Mouse (Mus musculus) granulocyte monocyte progenitor cell, adult 5-6 weeks (primary cell): ENCODE results near the gene Gm609. TPM values are rescaled to one million over a fixed set of nuclear protein-coding genes. Genes with fewer than 3 reads are reported as not detected.

Source experiments
- ATAC-seq: replicated peaks from 2 replicates; pipeline ENCODE4 v1.8.0; 2016; ENCODE audit warnings: mild to moderate bottlenecking, moderate TSS enrichment, inconsistent platforms; ENCODE audit not compliant: poor library complexity, severe bottlenecking
- total RNA-seq, 2 experiments: library from RNA; stranded (forward) in 1 of 2; stranded (reverse) in 1 of 2; fragments of 200-712, 200-1000 nt in 1 of 2; fragments of >200 nt in 1 of 2; fragmentation: Nextera tagmentation in 1 of 2; gene quantifications; 2 replicates each; pipeline ENCODE4 v1.2.3; 2014 to 2017

The Gm609 gene
- total RNA-seq, 2 experiments from 2014 or later: not detected

DNA sequence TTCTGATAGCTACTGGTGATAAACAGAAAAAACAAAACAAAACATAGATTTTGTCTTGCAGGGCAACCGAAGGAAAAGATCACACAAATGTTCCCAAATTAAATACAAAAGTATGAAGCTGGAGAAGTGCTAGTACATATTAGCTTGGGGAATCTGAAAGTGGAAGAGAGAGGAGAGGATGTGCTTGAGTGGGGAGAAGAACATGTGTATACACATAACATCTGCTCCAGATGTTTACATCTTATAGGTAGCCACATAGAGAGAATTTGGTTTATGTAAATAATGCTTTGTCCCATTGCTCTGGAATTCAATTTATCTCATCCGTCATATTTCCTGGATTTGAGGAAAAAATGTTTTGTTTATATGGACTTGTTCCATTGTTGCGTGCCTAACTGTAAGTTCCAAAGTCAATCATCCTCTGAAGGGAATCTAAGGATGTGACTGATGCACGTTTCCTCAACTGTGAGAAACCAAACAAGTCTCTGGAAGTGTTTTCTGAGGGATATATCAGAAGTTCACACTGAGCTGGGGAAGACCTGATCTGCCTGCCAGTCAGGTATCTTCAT, 129.2 kb downstream of the Gm609 start:
- no peak for ATAC-seq

Other genes starting within 250 kb of the Gm609 start
- gene Cd200, start 83.9 kb downstream of the Gm609 start, total RNA-seq (2014; fragmentation: Nextera tagmentation): not detected in 2 replicates
- not detected in 2 replicates for gene Cd200, start 83.9 kb downstream of the Gm609 start, total RNA-seq (2017)
- gene Gm17783, start 39.1 kb upstream of the Gm609 start, total RNA-seq (2014; fragmentation: Nextera tagmentation): not detected in 2 replicates
- not detected in 2 replicates for gene Gm17783, start 39.1 kb upstream of the Gm609 start, total RNA-seq (2017)
- not detected in 2 replicates for gene Slc9c1, start 42.3 kb upstream of the Gm609 start, total RNA-seq (2014; fragmentation: Nextera tagmentation)
- gene Slc9c1, start 42.3 kb upstream of the Gm609 start, total RNA-seq (2017): not detected in 2 replicates
- not detected in 2 replicates for gene Gcsam, start 117.4 kb upstream of the Gm609 start, total RNA-seq (2014; fragmentation: Nextera tagmentation)
- 0.04 TPM in 1 of 2 replicates, not detected in the other for gene Gcsam, start 117.4 kb upstream of the Gm609 start, total RNA-seq (2017)
- gene BC016579, start 161.1 kb upstream of the Gm609 start, total RNA-seq (2014; fragmentation: Nextera tagmentation): 2.7 TPM in 1 of 2 replicates, not detected in the other
- gene BC016579, start 161.1 kb upstream of the Gm609 start, total RNA-seq (2017): 0.13 and 0.46 TPM in 2 replicates
- 1.1 TPM in 1 of 2 replicates, not detected in the other for gene Tmprss7, start 200.7 kb upstream of the Gm609 start, total RNA-seq (2014; fragmentation: Nextera tagmentation)
- gene Tmprss7, start 200.7 kb upstream of the Gm609 start, total RNA-seq (2017): 0.21 and 0.30 TPM in 2 replicates
- not detected in 2 replicates for gene Tagln3, start 231.6 kb upstream of the Gm609 start, total RNA-seq (2014; fragmentation: Nextera tagmentation)
- gene Tagln3, start 231.6 kb upstream of the Gm609 start, total RNA-seq (2017): not detected in 2 replicates
- 22.2 and 29.3 TPM in 2 replicates for gene Abhd10, start 250.0 kb upstream of the Gm609 start, total RNA-seq (2014; fragmentation: Nextera tagmentation)
- gene Abhd10, start 250.0 kb upstream of the Gm609 start, total RNA-seq (2017): 13.3 and 19.6 TPM in 2 replicates